Mouse (Mus musculus) intestine, postnatal 0 days (tissue): Measurements from ENCODE around the gene Tgfb1. TPM values are rescaled to one million over a fixed set of nuclear protein-coding genes. Genes with fewer than 3 reads are reported as not detected.
A peak's percentile ranks its signal among the peaks of the same experiment; 100 is the strongest.

Experiments used
- ATAC-seq: fragments of 200-750 bp; cut with Nextera tagmentation; 2 replicates; pipeline ENCODE4 v1.8.0; 2017; ENCODE audit warnings: mild to moderate bottlenecking, moderate TSS enrichment, moderate library complexity
- H3K27ac ChIP-seq: fragments of 300-500 bp; sonication (generic); 2 replicates; pipeline ENCODE4 v1.5.1; 2014; ENCODE audit warnings: mild to moderate bottlenecking, low read depth, low read length, moderate library complexity
- H3K27me3 ChIP-seq: fragments of 300-500 bp; sonication (generic); replicated peaks from 2 replicates; pipeline ENCODE4 v1.6.1; 2014; ENCODE audit warnings: low read length, mixed read lengths; ENCODE audit not compliant: control insufficient read depth, insufficient read depth
- H3K36me3 ChIP-seq: fragments of 300-500 bp; sonication (generic); 2 replicates; pipeline ENCODE4 v1.6.1; 2014; ENCODE audit warnings: mild to moderate bottlenecking, moderate library complexity; ENCODE audit not compliant: control insufficient read depth, insufficient read depth
- H3K4me1 ChIP-seq: fragments of 300-500 bp; sonication (generic); replicated peaks from 2 replicates; pipeline ENCODE4 v1.6.1; 2014; ENCODE audit warnings: antibody characterized with exemption, low read length, mixed read lengths; ENCODE audit not compliant: control insufficient read depth, insufficient read depth
- H3K4me2 ChIP-seq: fragments of 300-500 bp; sonication (generic); replicated peaks from 2 replicates; pipeline ENCODE4 v1.6.1; 2014; ENCODE audit warnings: low read depth, mild to moderate bottlenecking, moderate library complexity
- H3K4me3 ChIP-seq: fragments of 300-500 bp; sonication (generic); 2 replicates; pipeline ENCODE4 v1.5.1; 2014; ENCODE audit warnings: low read depth, low read length
- H3K9ac ChIP-seq: fragments of 300-500 bp; sonication (generic); 2 replicates; pipeline ENCODE4 v1.6.1; 2014; ENCODE audit warnings: mild to moderate bottlenecking, low read depth, low read length
- H3K9me3 ChIP-seq: fragments of 300-500 bp; sonication (generic); 2 replicates; pipeline ENCODE4 v1.6.1; 2016; ENCODE audit warnings: mixed run types; ENCODE audit not compliant: control insufficient read depth
- CTCF ChIP-seq: sonication (generic); IDR thresholded peaks from 2 replicates; pipeline ENCODE4 v1.5.1; 2016; ENCODE audit warnings: low read depth, mild to moderate bottlenecking, control low read depth, antibody characterized with exemption, moderate library complexity
- WGBS: fragments of 180-500 bp; shearing (Covaris S2); extraction: QIAGEN DNeasy Blood & Tissue Kit; methylation state at CpG from one replicate; pipeline ENCODE4 v1.1.7; 2014; 5-methylcytosine and 5-hydroxymethylcytosine counted together
- polyA plus RNA-seq: library from polyadenylated mRNA; unstranded; fragments of >200 nt; fragmentation: Nextera tagmentation; extraction: Ambion mirVana; gene quantifications from 2 replicates; pipeline ENCODE4 v1.2.1, GENCODE M21; 2015

The Tgfb1 gene
- polyA plus RNA-seq, 1 experiment from 2014 or later: 1.7 TPM

GRCm38 (mm10) chr7:25647574-25648123 is 39.2 kb upstream of the Tgfb1 start:
- WGBS: 61% methylated on average over 5 of the region's 5 CpGs
- Histone ChIP-seq H3K9me3 (no peaks in the 10 kb centered on the region), H3K4me3 (no peak overlapping the region), H3K4me2 (no peak overlapping the region), H3K4me1 (no peaks in the 10 kb centered on the region), H3K27me3 (no peaks in the 10 kb centered on the region), H3K27ac (no peak overlapping the region), H3K36me3 (no peaks in the 10 kb centered on the region; the same call in 1 of the 2 replicates), H3K9ac (no peak overlapping the region)
- no peak for ATAC-seq
- peak; percentile 53 for TF ChIP-seq CTCF

GRCm38 (mm10) chr7:25649839-25650238 is 37.0 kb upstream of the Tgfb1 start:
- Histone ChIP-seq H3K27ac (no peak overlapping the region), H3K36me3 (no peaks in the 10 kb centered on the region; the same call in 1 of the 2 replicates), H3K9ac (no peak overlapping the region), H3K4me2 (no peak overlapping the region), H3K9me3 (no peaks in the 10 kb centered on the region), H3K27me3 (no peaks in the 10 kb centered on the region), H3K4me1 (no peaks in the 10 kb centered on the region), H3K4me3 (no peak overlapping the region)
- WGBS: 74% methylated on average over 5 of the region's 5 CpGs
- no peak for TF ChIP-seq CTCF
- no peak for ATAC-seq

- WGBS: 86% methylated on average over 8 of the region's 8 CpGs
- Histone ChIP-seq H3K27me3 (no peaks in the 10 kb centered on the region), H3K9ac (no peak overlapping the region), H3K4me2 (no peak overlapping the region), H3K9me3 (no peaks in the 10 kb centered on the region), H3K27ac (no peak overlapping the region), H3K4me1 (no peaks in the 10 kb centered on the region), H3K36me3 (no peaks in the 10 kb centered on the region), H3K4me3 (no peak overlapping the region)
- ATAC-seq: no peak
- peak; percentile 14; the same call in 1 of the 2 replicates for TF ChIP-seq CTCF
These were observed 35.5 kb upstream of the Tgfb1 start for GRCm38 (mm10) chr7:25651281-25651680.

GRCm38 (mm10) chr7:25652244-25652759 is 34.5 kb upstream of the Tgfb1 start:
- ATAC-seq: no peak
- no peaks in the 10 kb centered on the region for H3K27me3 ChIP-seq
- H3K27ac ChIP-seq: no peak overlapping the region
- no peak overlapping the region for H3K4me2 ChIP-seq
- no peak overlapping the region for H3K4me3 ChIP-seq
- no peaks in the 10 kb centered on the region for H3K36me3 ChIP-seq
- H3K9me3 ChIP-seq: no peaks in the 10 kb centered on the region
- 77% methylated on average over 12 of the region's 12 CpGs for WGBS
- no peak overlapping the region for H3K9ac ChIP-seq
- no peak for TF ChIP-seq CTCF
- H3K4me1 ChIP-seq: no peaks in the 10 kb centered on the region

GRCm38 (mm10) chr7:25655601-25656428 is 31.0 kb upstream of the Tgfb1 start:
- 66% methylated on average over 11 of the region's 11 CpGs for WGBS

GRCm38 (mm10) chr7:25657785-25658184 is 29.0 kb upstream of the Tgfb1 start:
- H3K27ac ChIP-seq: no peak overlapping the region

More at GRCm38 (mm10) chr7:25655601-25656428, 31.0 kb upstream of the Tgfb1 start:
- H3K9ac ChIP-seq: no peak overlapping the region
- no peaks in the 10 kb centered on the region; the same call in 1 of the 2 replicates for H3K4me1 ChIP-seq
- no peak overlapping the region for H3K4me3 ChIP-seq
- H3K36me3 ChIP-seq: no peaks in the 10 kb centered on the region
- H3K27ac ChIP-seq: no peak overlapping the region
- H3K27me3 ChIP-seq: no peaks in the 10 kb centered on the region
- ATAC-seq: no peak
- H3K4me2 ChIP-seq: no peak overlapping the region
- TF ChIP-seq CTCF: no peak
- no peaks in the 10 kb centered on the region for H3K9me3 ChIP-seq

More at GRCm38 (mm10) chr7:25657785-25658184, 29.0 kb upstream of the Tgfb1 start:
- Histone ChIP-seq H3K9me3 (no peaks in the 10 kb centered on the region), H3K36me3 (no peaks in the 10 kb centered on the region), H3K4me2 (peak overlapping the region; percentile 85), H3K4me3 (peak overlapping the region; percentile 78), H3K27me3 (no peaks in the 10 kb centered on the region), H3K4me1 (no peaks in the 10 kb centered on the region; the same call in 1 of the 2 replicates), H3K9ac (peak overlapping the region; percentile 77)
- TF ChIP-seq CTCF: no peak
- no peak for ATAC-seq
- 30% methylated on average over 10 of the region's 10 CpGs for WGBS
